Mouse (Mus musculus) cortical plate, adult 2 months (tissue): ENCODE data around the gene Kptn.

Source experiments
- CTCF ChIP-seq: fragments of 200-500 bp; IDR thresholded peaks from 2 replicates; pipeline ENCODE4 v1.5.1; 2011; ENCODE audit warnings: mild to moderate bottlenecking, control low read depth, low read length; ENCODE audit not compliant: insufficient read depth; ENCODE audit errors: extremely low read depth
- POLR2A ChIP-seq: fragments of 200-500 bp; IDR thresholded peaks from 2 replicates; pipeline ENCODE4 v1.6.1; 2011; ENCODE audit warnings: mild to moderate bottlenecking, low read length, control low read depth; ENCODE audit not compliant: insufficient read depth; ENCODE audit errors: extremely low read depth

GRCm38 (mm10) chr7:16087587-16087986, 32.1 kb upstream of the Kptn start:
- TF ChIP-seq CTCF (no peak), POLR2A (no peak)
